Mouse (Mus musculus): ENCODE results near the gene Nrp1.

DNA sequence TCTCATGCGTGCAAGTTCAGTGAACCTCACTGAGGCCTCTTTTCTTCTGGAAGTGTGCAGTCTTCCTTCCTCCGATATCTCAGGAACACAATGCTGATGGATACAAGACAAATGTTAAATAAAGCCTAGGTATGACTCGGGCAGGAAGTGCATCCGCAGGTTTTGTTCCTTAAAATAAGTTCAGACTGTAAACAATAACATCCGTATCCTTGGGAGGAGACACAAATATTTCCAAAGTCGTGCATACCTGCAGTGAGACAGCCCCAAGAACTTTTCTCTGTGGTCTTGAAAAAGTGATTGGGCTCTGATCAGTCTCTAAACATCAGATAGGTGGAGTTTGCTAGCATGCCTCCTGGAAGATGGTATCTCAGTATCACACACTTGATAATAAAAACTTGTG, 15.0 kb downstream of the Nrp1 start:
- no peak for TF ChIP-seq POLR2A (IDR thresholded peaks at IDR 0.05; ENCODE audit: borderline replicate concordance, low read depth, low read length)
- no peak for TF ChIP-seq CTCF (IDR thresholded peaks at IDR 0.05; ENCODE audit: low read depth, low read length)
